Mouse (Mus musculus) urinary bladder, adult 18-20 months (tissue): Measurements from ENCODE around the gene March7.

Source experiments
- DNase-seq, 2 experiments: peaks; one replicate each; pipeline ENCODE4 v3.0.0; 2022; ENCODE audit warnings: low spot score in 2 of 2, mixed read lengths in 2 of 2

The March7 gene

GRCm38 (mm10) chr2:60285107-60285617 lies 75.5 kb downstream of the March7 start:
- DNase-seq = no peak

GRCm38 (mm10) chr2:60288606-60289005 lies 78.9 kb downstream of the March7 start:
- DNase-seq = no peak

GRCm38 (mm10) chr2:60289451-60289850 lies 79.8 kb downstream of the March7 start:
- DNase-seq = no peak

GRCm38 (mm10) chr2:60291381-60291780 lies 81.7 kb downstream of the March7 start:
- DNase-seq = no peak

GRCm38 (mm10) chr2:60298266-60298665 lies 88.6 kb downstream of the March7 start:
- no peak for DNase-seq

- no peak for DNase-seq
Observed at GRCm38 (mm10) chr2:60299323-60299722, 89.6 kb downstream of the March7 start.
